Mouse (Mus musculus): ENCODE measurements around the gene Hsdl2. TPM values are rescaled to one million over a fixed set of nuclear protein-coding genes. Genes with fewer than 3 reads are reported as not detected.

Hsdl2 gene
- 41.0 TPM for polyA plus RNA-seq (2017; shearing (Covaris generic))

GRCm38 (mm10) chr4:59581314-59582185 is at the start of gene Hsdl2:
Gene Hsdl2 (plus strand): TSS chr4:59581563.

GRCm38 (mm10) chr4:59549175-59549976 is 32.0 kb upstream of the Hsdl2 start, which contains the start of gene Ptbp3:
Gene Ptbp3 (minus strand): TSS chr4:59549364.

GRCm38 (mm10) chr4:59625998-59626910 is 44.9 kb downstream of the Hsdl2 start, which contains the start of gene E130308A19Rik:
Gene E130308A19Rik (plus strand): TSS chr4:59626211.

Other genes with a start within 250 kb of the Hsdl2 start
- gene Susd1, start 142.9 kb upstream of the Hsdl2 start, polyA plus RNA-seq (2017; shearing (Covaris generic)): 10.6 TPM
- 179 TPM for gene Ptbp3, start 32.2 kb upstream of the Hsdl2 start, polyA plus RNA-seq (2017; shearing (Covaris generic))
- gene E130308A19Rik, start 44.6 kb downstream of the Hsdl2 start, polyA plus RNA-seq (2017; shearing (Covaris generic)): 6.1 TPM
- 65.6 TPM for gene Inip, start 220.0 kb downstream of the Hsdl2 start, polyA plus RNA-seq (2017; shearing (Covaris generic))
- 3.3 TPM for gene Snx30, start 224.3 kb downstream of the Hsdl2 start, polyA plus RNA-seq (2017; shearing (Covaris generic))